Comparison of ENCODE assay signal across 10 mouse cellular contexts in genomic region chr2:93071656-93072055, GRCm38 (mm10). TPM values are rescaled to one million over a fixed set of nuclear protein-coding genes. Genes with fewer than 3 reads are reported as not detected.
DNase-seq lines count a peak whose midpoint lies in the region; ATAC-seq lines count a peak whose summit lies in the region.
"Had no signal": no experiment of that assay in that cellular context is flagged by ENCODE, and none has a peak within 500 bp of the region (broad histone marks: within the 10 kb centered on the region; RNA-seq: fewer than 3 reads in every experiment).

No protein-coding gene starts in this region.

- peak; percentile 48 to 82 for DNase-seq in heart, adult 18-20 months
- no peak for DNase-seq in heart, postnatal 25 days (ENCODE audit: low spot score)
- DNase-seq in MEL-GATA-1-ER (ENCODE audit: extremely low read depth, low read depth): peak; percentile 3
- DNase-seq in embryo, embryonic 10 days (ENCODE audit: low spot score): peak; percentile 92
- peak; percentile 85 for DNase-seq in hindbrain, embryonic 11.5 days (ENCODE audit: low spot score)
- peak; percentile 94 for DNase-seq in limb, embryonic 10.5 days (ENCODE audit: low spot score)
- DNase-seq in naive thymus-derived CD4-positive, alpha-beta T cell, adult 2 months (ENCODE audit: low read depth): peak; percentile 44
- DNase-seq in urinary bladder, adult 2 months (ENCODE audit: low spot score): peak; percentile 63

- H3K9ac ChIP-seq in hindbrain, embryonic 11.5 days (ENCODE audit: low read depth, low read length): no peak overlapping the region
- H3K9ac ChIP-seq: liver, embryonic 14.5 days; stomach, embryonic 15.5 days had no signal

- H3K4me1 ChIP-seq in hindbrain, embryonic 11.5 days (replicated peaks; ENCODE audit: control insufficient read depth, insufficient read depth, low read length): peaks cover 4% of the 10 kb centered on the region
- H3K4me1 ChIP-seq in limb, embryonic 10.5 days: no peaks in the 10 kb centered on the region
- H3K4me1 ChIP-seq: stomach, embryonic 15.5 days had no signal

- WGBS in hindbrain, embryonic 11.5 days: 6% methylated on average over 12 of the region's 12 CpGs
- WGBS in limb, embryonic 10.5 days: 6% methylated on average over 12 of the region's 12 CpGs

- intact Hi-C loops in heart, postnatal 25 days (cut with DNase I): loop anchor here (2.0 kb wide), 1 partner anchor 347 kb away; no protein-coding TSS in a partner anchor

- no peaks in the 10 kb centered on the region for H3K9me3 ChIP-seq in hindbrain, embryonic 11.5 days (ENCODE audit: control insufficient read depth, low read length)
- no peaks in the 10 kb centered on the region for H3K9me3 ChIP-seq in limb, embryonic 10.5 days (replicated peaks)
- H3K9me3 ChIP-seq: stomach, embryonic 15.5 days had no signal

- no peak overlapping the region for H3K27ac ChIP-seq in hindbrain, embryonic 11.5 days (ENCODE audit: low read depth, low read length)
- no peak overlapping the region for H3K27ac ChIP-seq in limb, embryonic 10.5 days
- H3K27ac ChIP-seq: liver, embryonic 14.5 days; stomach, embryonic 15.5 days had no signal

- no peaks in the 10 kb centered on the region for H3K27me3 ChIP-seq in hindbrain, embryonic 11.5 days (ENCODE audit: control insufficient read depth, insufficient read depth, low read length)
- peaks cover 20% of the 10 kb centered on the region for H3K27me3 ChIP-seq in limb, embryonic 10.5 days (ENCODE audit: low read depth, poor library complexity, severe bottlenecking)

- no peak for ATAC-seq in hindbrain, embryonic 11.5 days (ENCODE audit: low FRiP score)

- no peak overlapping the region for H3K4me3 ChIP-seq in hindbrain, embryonic 11.5 days (ENCODE audit: low read depth, low read length)
- H3K4me3 ChIP-seq in limb, embryonic 10.5 days: no peak overlapping the region
- H3K4me3 ChIP-seq: stomach, embryonic 15.5 days had no signal

- no peak overlapping the region for H3K4me2 ChIP-seq in hindbrain, embryonic 11.5 days (replicated peaks; ENCODE audit: low read depth, low read length)
- H3K4me2 ChIP-seq: stomach, embryonic 15.5 days had no signal

- no peaks in the 10 kb centered on the region for H3K36me3 ChIP-seq in hindbrain, embryonic 11.5 days (ENCODE audit: control insufficient read depth, insufficient read depth, low read length)
- H3K36me3 ChIP-seq in limb, embryonic 10.5 days: no peaks in the 10 kb centered on the region
- H3K36me3 ChIP-seq: stomach, embryonic 15.5 days had no signal

RNA-seq across cellular contexts. Expression of gene Prdm11, which starts 25.7 kb away (rescaled TPM):
- 1 to 10 TPM; 8.4 to 9.5 TPM for total RNA-seq in heart, adult 18-20 months (2021)
- total RNA-seq in heart, postnatal 25 days (2021): 10 to 100 TPM in 1 of 2 experiments, 1 to 10 TPM in 1; 9.5 to 10.3 TPM
- polyA plus RNA-seq in hindbrain, embryonic 11.5 days (2014; fragmentation: Nextera tagmentation; extraction: Ambion mirVana): 1.5 and 2.2 TPM in 2 replicates
- polyA plus RNA-seq in limb, embryonic 10.5 days (2016; fragmentation: Nextera tagmentation; extraction: Ambion mirVana): 2.8 and 3.4 TPM in 2 replicates
- 4.6 and 5.8 TPM in 2 replicates for polyA plus RNA-seq in urinary bladder, adult 2 months (2012; rRNA removed)
